Mouse (Mus musculus) liver, postnatal 0 days (tissue): ENCODE measurements around the gene Ahdc1.

Experiments
- CTCF ChIP-seq: sonication (generic); IDR thresholded peaks from 2 replicates; pipeline ENCODE4 v1.5.1; 2016; ENCODE audit warnings: antibody characterized with exemption, low read depth
- EP300 ChIP-seq: IDR thresholded peaks from 2 replicates; pipeline ENCODE4 v1.6.1; 2016; ENCODE audit warnings: antibody characterized with exemption, low read depth, mild to moderate bottlenecking

DNA sequence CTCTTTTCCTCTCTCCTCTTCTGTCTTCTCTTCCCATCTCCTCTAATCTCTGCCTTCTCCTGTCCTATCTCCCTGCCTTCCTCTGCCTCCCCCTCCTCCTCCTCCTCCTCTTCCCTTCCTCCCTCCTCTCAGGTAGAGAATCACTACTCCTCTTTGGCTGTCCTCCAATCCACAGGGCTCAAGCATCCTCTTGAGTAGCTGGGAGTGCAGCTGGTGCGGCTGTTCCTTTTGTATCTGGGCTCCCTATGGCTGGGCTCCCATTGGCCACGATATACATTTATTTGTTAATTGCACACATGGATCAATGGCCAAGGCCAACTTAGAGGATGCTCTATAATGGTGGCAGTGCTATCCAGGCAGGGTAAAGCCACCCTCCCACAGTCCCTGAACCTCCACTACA, 38.5 kb upstream of the Ahdc1 start:
- TF ChIP-seq CTCF: no peak
- no peak for TF ChIP-seq EP300
